ENCODE assay signal across 9 mouse cellular contexts in genomic region chr13:108341585-108341984, GRCm38 (mm10). TPM values are rescaled to one million over a fixed set of nuclear protein-coding genes. Genes with fewer than 3 reads are reported as not detected.
DNase-seq lines count a peak whose midpoint lies in the region; ATAC-seq and TF ChIP-seq lines count a peak whose summit lies in the region.
"Had no signal": no experiment of that assay in that cellular context is flagged by ENCODE, and none has a peak within 500 bp of the region (broad histone marks: within the 10 kb centered on the region; RNA-seq: fewer than 3 reads in every experiment).

No protein-coding gene starts in this region.

- 74% methylated on average over 7 of the region's 7 CpGs for WGBS in hindbrain, postnatal 0 days
- 68% methylated on average over 7 of the region's 7 CpGs for WGBS in hindbrain, embryonic 16.5 days
- WGBS in hindbrain, embryonic 13.5 days: 75% methylated on average over 7 of the region's 7 CpGs

- no peaks in the 10 kb centered on the region for H3K27me3 ChIP-seq in hindbrain, postnatal 0 days (ENCODE audit: insufficient read depth, low read length)
- H3K27me3 ChIP-seq in hindbrain, embryonic 16.5 days (replicated peaks; ENCODE audit: control insufficient read depth, insufficient read depth, low read length): no peaks in the 10 kb centered on the region
- no peaks in the 10 kb centered on the region for H3K27me3 ChIP-seq in hindbrain, embryonic 13.5 days
- H3K27me3 ChIP-seq: megakaryocyte, embryonic 14.5 days had no signal

- no peak overlapping the region for H3K4me2 ChIP-seq in hindbrain, postnatal 0 days (ENCODE audit: low read depth, low read length)
- no peak overlapping the region for H3K4me2 ChIP-seq in hindbrain, embryonic 16.5 days (ENCODE audit: low read length)
- no peak overlapping the region for H3K4me2 ChIP-seq in hindbrain, embryonic 13.5 days

- no peak for DNase-seq in hindbrain, postnatal 0 days (ENCODE audit: low spot score)
- DNase-seq in CD4-positive helper T cell, adult 2 months (ENCODE audit: low read depth, low spot score): peak; percentile 35
- DNase-seq in NIH3T3 (ENCODE audit: low read depth) (peak; percentile 10), MN1 (ENCODE audit: low spot score) (no peak)
- DNase-seq in yolk sac, embryonic 10.5 days (ENCODE audit: low spot score): no peak

- no peak overlapping the region for H3K4me3 ChIP-seq in hindbrain, postnatal 0 days (ENCODE audit: low read length)
- no peak overlapping the region for H3K4me3 ChIP-seq in hindbrain, embryonic 16.5 days (ENCODE audit: low read length)
- no peak overlapping the region for H3K4me3 ChIP-seq in hindbrain, embryonic 13.5 days
- H3K4me3 ChIP-seq: megakaryocyte, embryonic 14.5 days had no signal

- H3K36me3 ChIP-seq in hindbrain, postnatal 0 days (ENCODE audit: insufficient read depth, low read length): no peaks in the 10 kb centered on the region
- no peaks in the 10 kb centered on the region for H3K36me3 ChIP-seq in hindbrain, embryonic 16.5 days (ENCODE audit: control insufficient read depth, insufficient read depth, low read length)
- H3K36me3 ChIP-seq in hindbrain, embryonic 13.5 days: no peaks in the 10 kb centered on the region

- ATAC-seq in hindbrain, postnatal 0 days: no peak
- ATAC-seq in hindbrain, embryonic 16.5 days: no peak
- ATAC-seq in megakaryocyte, adult 5-6 weeks (ENCODE audit: poor library complexity, severe bottlenecking): peak; percentile 69
- no peak for ATAC-seq in hindbrain, embryonic 13.5 days (ENCODE audit: low FRiP score)

- no peak overlapping the region for H3K27ac ChIP-seq in hindbrain, postnatal 0 days
- no peak overlapping the region for H3K27ac ChIP-seq in hindbrain, embryonic 16.5 days (ENCODE audit: low read depth, low read length)
- no peak overlapping the region for H3K27ac ChIP-seq in hindbrain, embryonic 13.5 days

- H3K9ac ChIP-seq in hindbrain, postnatal 0 days (replicated peaks; ENCODE audit: low read length): no peak overlapping the region
- H3K9ac ChIP-seq in hindbrain, embryonic 16.5 days (ENCODE audit: low read depth, low read length): no peak overlapping the region
- H3K9ac ChIP-seq in hindbrain, embryonic 13.5 days: no peak overlapping the region

- H3K4me1 ChIP-seq in hindbrain, postnatal 0 days (ENCODE audit: insufficient read depth, low read length): no peaks in the 10 kb centered on the region
- no peaks in the 10 kb centered on the region for H3K4me1 ChIP-seq in hindbrain, embryonic 16.5 days (ENCODE audit: control insufficient read depth, insufficient read depth, low read depth, low read length)
- 0 out of 2 replicates have a peak, but pooled peaks cover 4% of the 10 kb centered on the region for H3K4me1 ChIP-seq in hindbrain, embryonic 13.5 days (replicated peaks)

- peak; percentile 43; the same call in 1 of the 2 replicates for TF ChIP-seq CTCF in hindbrain, postnatal 0 days (IDR thresholded peaks at IDR 0.05; ENCODE audit: low read depth)

- no peaks in the 10 kb centered on the region for H3K9me3 ChIP-seq in hindbrain, postnatal 0 days (ENCODE audit: low read length)
- H3K9me3 ChIP-seq in hindbrain, embryonic 16.5 days (ENCODE audit: control insufficient read depth, low read length): no peaks in the 10 kb centered on the region
- H3K9me3 ChIP-seq in hindbrain, embryonic 13.5 days: no peaks in the 10 kb centered on the region
- H3K9me3 ChIP-seq: megakaryocyte, embryonic 14.5 days had no signal

RNA-seq across cellular contexts. Expression of gene Depdc1b, which starts 25.5 kb away (rescaled TPM):
- total RNA-seq in hindbrain, postnatal 0 days (2014; rRNA removed): 1.8 and 5.0 TPM in 2 replicates
- polyA plus RNA-seq in hindbrain, postnatal 0 days (2015; fragmentation: Nextera tagmentation; extraction: Ambion mirVana): 0.94 and 1.8 TPM in 2 replicates
- 1.7 and 2.0 TPM in 2 replicates for polyA plus RNA-seq in hindbrain, embryonic 16.5 days (2015; fragmentation: Nextera tagmentation; extraction: Ambion mirVana)
- 38.3 and 42.7 TPM in 2 replicates for total RNA-seq in megakaryocyte, adult 5-6 weeks (2015)
- 29.6 and 34.7 TPM in 2 replicates for total RNA-seq in megakaryocyte, adult 5-6 weeks (2017)
- polyA plus RNA-seq in hindbrain, embryonic 13.5 days (2015; fragmentation: Nextera tagmentation; extraction: Ambion mirVana): 2.3 and 2.7 TPM in 2 replicates

Comparison
In these comparisons a context has a peak if more than half of its experiments do, and no peak if none do; other contexts are left out.
1. DNase-seq: peak in CD4-positive helper T cell, adult 2 months (single experiment) and NIH3T3 (single experiment); none in hindbrain, postnatal 0 days (single experiment), MN1 (single experiment) and yolk sac, embryonic 10.5 days (single experiment).